Mouse (Mus musculus) B cell, adult (primary cell): ENCODE measurements around the gene Sct. TPM values are rescaled to one million over a fixed set of nuclear protein-coding genes. Genes with fewer than 3 reads are reported as not detected.

ENCODE experiments used
- total RNA-seq: library from RNA; stranded (reverse); gene quantifications from 4 replicates; pipeline ENCODE4 v1.2.4, GENCODE M21; 2023; ENCODE audit not compliant: inconsistent age

Sct gene
- total RNA-seq: not detected in 4 replicates

DNA sequence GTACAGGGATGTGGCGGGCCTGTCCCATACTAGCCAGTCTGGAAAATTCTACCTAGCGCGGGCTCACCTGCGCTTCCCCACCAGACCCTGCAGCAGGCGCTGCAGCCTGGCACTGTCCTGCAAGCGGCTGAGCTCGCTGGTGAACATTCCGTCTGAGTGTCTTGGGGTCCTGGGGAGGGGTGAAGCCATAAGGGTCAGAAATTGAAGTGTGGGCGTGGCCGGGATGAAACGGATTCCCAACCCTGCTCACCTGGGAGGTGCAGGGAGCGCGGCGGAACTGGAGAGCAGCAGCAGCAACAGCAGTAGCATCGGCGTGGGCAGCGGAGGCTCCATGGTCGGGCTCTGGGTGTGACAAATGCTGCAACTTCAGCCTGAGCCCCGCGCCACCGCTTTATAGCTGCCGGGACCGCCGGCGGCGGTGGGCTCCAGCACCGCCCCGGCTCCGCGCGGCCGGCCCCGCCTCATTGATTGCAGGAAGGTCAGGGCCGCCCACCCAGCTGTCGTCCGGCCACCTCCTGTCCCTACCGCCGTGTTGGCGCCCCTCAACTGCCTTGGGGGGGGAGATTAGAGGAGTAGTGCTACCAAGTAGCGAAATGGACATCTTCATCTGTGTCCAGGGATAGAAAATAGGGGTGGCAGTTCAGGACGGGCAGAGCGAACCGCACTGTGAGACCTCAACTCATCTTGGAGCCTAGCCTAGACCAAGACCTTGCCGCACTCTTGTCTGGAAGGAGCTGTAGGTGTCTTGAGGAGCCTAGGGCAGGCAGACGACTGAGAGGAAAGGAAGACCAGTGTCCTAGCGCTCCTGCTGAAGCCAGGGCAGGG, at the start of gene Sct:
Gene Sct, minus strand, starts transcription at position 368 of the 825 bp plus-strand sequence.

DNA sequence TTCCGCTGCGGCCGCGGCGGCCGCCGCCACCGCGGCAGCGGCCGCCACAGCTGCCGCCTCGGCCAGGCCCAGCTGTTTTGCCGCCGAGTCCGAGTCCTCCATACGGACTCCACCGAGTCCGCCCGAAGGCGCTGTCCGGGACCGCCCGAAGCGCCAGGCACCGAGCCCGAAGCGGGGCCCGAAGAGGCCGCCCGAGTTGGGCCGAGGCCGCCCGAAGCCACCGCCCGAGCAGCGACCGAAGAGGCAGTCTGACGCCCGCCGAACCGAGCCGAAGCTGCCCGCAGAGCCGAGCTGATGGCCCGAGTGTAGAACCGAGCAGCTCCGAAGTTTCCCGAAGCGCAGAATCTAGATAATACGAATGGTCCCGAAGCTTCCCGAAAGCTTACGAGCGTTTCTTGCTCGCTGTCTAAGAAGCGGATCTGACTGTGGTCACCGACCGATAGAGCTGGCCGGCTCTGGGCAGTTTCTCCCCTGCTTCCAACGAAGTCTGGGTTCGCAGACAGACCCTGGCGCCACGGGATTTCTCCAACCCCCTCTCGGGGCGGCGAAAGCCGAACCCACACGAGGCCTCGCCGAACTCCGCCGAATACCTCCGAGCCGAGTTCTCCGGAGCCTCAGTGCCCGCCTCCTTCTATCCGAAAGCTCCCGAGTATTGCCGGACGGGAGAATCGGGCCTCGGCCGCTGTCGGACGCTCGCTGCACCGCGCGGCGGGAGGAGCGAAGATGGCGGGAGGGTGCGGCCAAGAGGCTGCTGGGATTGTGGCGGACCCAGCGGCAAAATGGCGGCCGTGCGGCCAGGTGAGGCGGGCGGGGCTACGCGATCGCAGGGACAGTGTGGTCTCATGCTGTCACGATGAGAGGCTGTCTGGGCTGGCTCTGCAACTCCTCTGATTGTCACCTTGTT, 48.8 kb upstream of the Sct start, which contains the start of the genes Deaf1 and Tmem80:
Gene Deaf1, minus strand, starts transcription at position 222 of the 904 bp plus-strand sequence.
Gene Tmem80, plus strand, starts transcription at position 271 of the 904 bp plus-strand sequence.

DNA sequence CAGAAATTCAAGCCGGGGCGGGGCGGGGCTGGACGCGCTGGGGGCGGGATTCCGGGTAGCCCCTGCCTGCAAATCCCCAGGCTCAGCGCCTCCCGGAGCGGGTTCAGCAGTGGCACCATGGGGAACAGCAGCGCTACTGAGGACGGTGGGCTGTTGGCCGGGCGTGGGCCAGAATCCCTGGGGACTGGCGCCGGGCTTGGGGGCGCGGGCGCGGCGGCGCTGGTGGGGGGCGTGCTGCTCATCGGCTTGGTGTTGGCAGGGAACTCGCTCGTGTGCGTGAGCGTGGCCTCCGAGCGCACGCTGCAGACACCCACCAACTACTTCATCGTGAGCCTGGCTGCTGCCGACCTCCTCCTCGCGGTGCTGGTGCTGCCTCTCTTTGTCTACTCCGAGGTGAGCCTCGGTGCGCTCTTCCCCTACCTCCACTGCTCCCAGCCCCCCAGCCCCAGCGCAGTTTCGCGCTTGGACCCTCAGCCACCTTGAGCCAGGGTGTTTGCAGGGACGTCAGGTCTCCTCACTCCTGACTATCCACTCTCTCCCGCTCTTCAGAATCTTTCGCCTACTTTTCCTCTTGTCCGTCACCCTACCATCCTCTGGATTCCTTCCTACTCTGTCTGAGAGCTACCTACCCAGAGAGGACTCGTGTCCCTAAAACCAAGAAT, 13.1 kb upstream of the Sct start, which contains the start of gene Drd4:
Gene Drd4, plus strand, starts transcription at position 86 of the 662 bp plus-strand sequence.

DNA sequence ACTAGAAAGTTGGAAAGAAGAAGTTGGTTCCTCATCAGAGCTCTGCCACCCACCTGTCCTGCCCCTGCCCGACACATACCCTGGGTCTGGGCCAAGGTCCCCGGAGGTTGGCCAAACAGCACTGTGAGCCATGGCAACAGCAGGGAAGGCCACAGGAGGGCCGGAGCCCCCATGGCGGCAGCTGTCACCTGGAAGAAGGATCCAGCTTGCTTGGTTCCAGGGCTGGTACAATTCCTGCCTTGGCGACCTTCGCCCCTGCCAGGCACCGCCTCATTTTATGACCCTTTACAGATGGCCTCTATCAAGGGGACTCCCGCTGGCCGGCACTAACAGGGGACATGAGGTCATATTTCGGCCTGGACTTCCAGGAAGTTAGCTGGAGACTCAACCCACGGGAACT, 2.4 kb downstream of the Sct start, which contains the start of gene Cdhr5:
Gene Cdhr5, minus strand, starts transcription at position 241 of the 400 bp plus-strand sequence.

DNA sequence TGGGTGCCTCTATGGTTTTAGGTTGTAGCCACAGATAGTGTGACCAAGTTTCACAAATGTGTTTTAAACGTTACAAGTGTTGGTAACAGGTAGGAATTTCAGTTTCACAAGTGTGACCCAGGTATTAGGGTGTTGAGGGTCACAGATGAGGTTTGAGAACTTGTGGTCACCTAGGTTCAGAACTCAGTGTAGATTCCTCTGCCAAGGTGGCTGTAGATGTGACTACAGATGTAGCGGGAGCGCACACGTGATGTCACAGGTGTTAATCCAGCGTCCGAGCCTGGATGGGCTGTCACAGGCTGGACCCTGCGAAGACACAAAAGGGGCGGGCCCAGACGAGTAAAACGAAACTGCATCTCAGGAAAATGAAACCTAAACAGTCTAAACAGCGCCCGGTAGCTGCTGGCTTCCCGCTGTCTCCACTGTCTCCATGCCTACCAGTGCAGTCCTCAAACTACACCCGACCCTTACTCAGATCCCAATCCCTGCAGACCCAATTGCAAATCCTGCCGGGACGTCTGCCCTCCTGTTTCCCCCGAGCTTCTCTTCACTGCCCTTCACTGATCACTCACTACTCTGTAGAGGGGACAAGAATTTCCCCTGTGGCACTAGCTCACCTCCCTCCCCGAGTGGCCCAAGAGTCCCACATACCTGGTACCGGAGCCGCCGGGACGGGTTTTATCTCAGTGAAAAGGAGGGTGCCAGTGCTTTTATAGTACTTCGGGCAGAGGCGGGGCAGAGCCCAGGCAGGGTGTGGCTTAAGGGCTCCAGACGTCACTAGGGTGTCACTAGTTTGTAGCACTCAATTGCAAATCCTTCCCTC, 13.0 kb downstream of the Sct start, which contains the start of gene Irf7:
Gene Irf7, minus strand, starts transcription at position 743 of the 823 bp plus-strand sequence.

Other genes with a start within 250 kb of the Sct start
- not detected in 4 replicates for gene B4galnt4, start 218.0 kb downstream of the Sct start, total RNA-seq
- 22.4 to 30.5 TPM (median 27.5 TPM) in 4 replicates for gene Pkp3, start 200.9 kb downstream of the Sct start, total RNA-seq
- 35.5 to 39.1 TPM (median 37.6 TPM) in 4 replicates for gene Sigirr, start 178.6 kb downstream of the Sct start, total RNA-seq
- gene Ano9, start 161.3 kb downstream of the Sct start, total RNA-seq: not detected in 4 replicates
- 7.8 to 11.5 TPM (median 9.6 TPM) in 4 replicates for gene Ptdss2, start 156.8 kb downstream of the Sct start, total RNA-seq
- 67.1 to 79.0 TPM (median 70.2 TPM) in 4 replicates for gene Rnh1, start 106.3 kb downstream of the Sct start, total RNA-seq
- gene Hras, start 85.1 kb downstream of the Sct start, total RNA-seq: 22.9 to 33.3 TPM (median 30.1 TPM) in 4 replicates
- 6.7 to 10.0 TPM (median 8.1 TPM) in 4 replicates for gene Lrrc56, start 85.0 kb downstream of the Sct start, total RNA-seq
- gene Lmntd2, start 65.1 kb downstream of the Sct start, total RNA-seq: 3.7 to 4.6 TPM (median 4.1 TPM) in 4 replicates
- 8.4 to 13.1 TPM (median 10.6 TPM) in 4 replicates for gene Rassf7, start 63.3 kb downstream of the Sct start, total RNA-seq
- gene Phrf1, start 50.3 kb downstream of the Sct start, total RNA-seq: 136 to 148 TPM (median 141 TPM) in 4 replicates
- gene Irf7, start 12.7 kb downstream of the Sct start, total RNA-seq: 32.3 to 66.0 TPM (median 40.5 TPM) in 4 replicates
- gene Cdhr5, start 2.3 kb downstream of the Sct start, total RNA-seq: not detected in 4 replicates
- not detected in 4 replicates for gene Drd4, start 12.9 kb upstream of the Sct start, total RNA-seq
- gene Deaf1, start 48.6 kb upstream of the Sct start, total RNA-seq: 33.9 to 38.7 TPM (median 37.0 TPM) in 4 replicates
- gene Tmem80, start 48.6 kb upstream of the Sct start, total RNA-seq: 14.7 to 20.5 TPM (median 19.9 TPM) in 4 replicates
- gene Eps8l2, start 59.7 kb upstream of the Sct start, total RNA-seq: 1.2 TPM in 1 of 4 replicates, not detected in the others
- gene Taldo1, start 113.1 kb upstream of the Sct start, total RNA-seq: 139 to 149 TPM (median 140 TPM) in 4 replicates
- 34.1 to 35.8 TPM (median 34.8 TPM) in 4 replicates for gene Gatd1, start 135.0 kb upstream of the Sct start, total RNA-seq
- not detected in 4 replicates for gene Cend1, start 150.4 kb upstream of the Sct start, total RNA-seq
- gene Slc25a22, start 158.8 kb upstream of the Sct start, total RNA-seq: 44.4 to 46.9 TPM (median 46.3 TPM) in 4 replicates
- 5.6 to 6.9 TPM (median 6.6 TPM) in 4 replicates for gene Pidd1, start 164.9 kb upstream of the Sct start, total RNA-seq
- gene Rplp2, start 168.2 kb upstream of the Sct start, total RNA-seq: 2,310 to 2,622 TPM (median 2,359 TPM) in 4 replicates
- gene Pnpla2, start 176.1 kb upstream of the Sct start, total RNA-seq: 49.9 to 60.8 TPM (median 54.8 TPM) in 4 replicates
- gene Cracr2b, start 182.0 kb upstream of the Sct start, total RNA-seq: not detected in 4 replicates
- gene Cd151, start 188.3 kb upstream of the Sct start, total RNA-seq: 8.1 to 14.8 TPM (median 10.3 TPM) in 4 replicates
- gene Polr2l, start 196.0 kb upstream of the Sct start, total RNA-seq: 16.3 to 21.7 TPM (median 16.8 TPM) in 4 replicates
- 2.1 to 4.1 TPM (median 3.3 TPM) in 4 replicates for gene Tspan4, start 196.1 kb upstream of the Sct start, total RNA-seq